Mouse (Mus musculus): ENCODE results near the gene Gm4894.

DNA sequence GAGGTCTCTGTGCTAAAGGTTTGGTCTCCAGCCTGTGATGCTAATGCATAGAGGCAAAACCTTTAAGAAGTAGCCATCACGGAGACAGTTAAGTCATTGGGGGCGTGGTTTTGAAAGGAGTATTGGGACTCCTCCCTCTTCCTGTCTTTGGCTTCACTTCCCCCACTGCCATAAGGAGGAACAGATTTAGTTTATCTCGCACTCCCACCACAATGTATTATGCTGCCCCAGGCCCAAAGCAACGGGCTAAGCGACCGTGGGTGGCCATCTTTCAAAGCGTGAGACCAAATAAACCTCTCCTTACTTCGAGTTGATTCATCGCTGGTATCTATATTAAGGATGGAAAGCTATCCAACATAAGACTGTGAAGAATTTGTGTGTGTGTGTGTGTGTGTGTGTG is 22.9 kb upstream of the Gm4894 start:
- TF ChIP-seq CTCF (IDR thresholded peaks at IDR 0.05; ENCODE audit: insufficient read depth, low read depth, low read length) (no peak), POLR2A (IDR thresholded peaks at IDR 0.05; ENCODE audit: insufficient read depth, low read depth, low read length) (no peak)
